Mouse (Mus musculus): ENCODE data around the gene Blm. TPM values are rescaled to one million over a fixed set of nuclear protein-coding genes. Genes with fewer than 3 reads are reported as not detected.
"Not testable (repeated sequence)": the region's sequence is repeated elsewhere in the genome, so short reads cannot be mapped to it uniquely, and the experiment has no call there.

Gene Blm
- total RNA-seq, 2 experiments from 2014 or later, result 7.0 to 8.1 TPM

GRCm38 (mm10) chr7:80534291-80535008, 469 bp downstream of the Blm start:
- no peak for DNase-seq (ENCODE audit: low spot score in 2 of 2)

- no peak for DNase-seq (ENCODE audit: low spot score in 2 of 2)
Observed at GRCm38 (mm10) chr7:80531087-80531486, 3.8 kb downstream of the Blm start.

- no peak for DNase-seq (ENCODE audit: low spot score in 2 of 2)
Observed at GRCm38 (mm10) chr7:80530646-80531045, 4.3 kb downstream of the Blm start.

GRCm38 (mm10) chr7:80526698-80527097, 8.2 kb downstream of the Blm start:
- DNase-seq (ENCODE audit: low spot score in 2 of 2), result no peak

- DNase-seq (ENCODE audit: low spot score in 2 of 2), result no peak
Observed at GRCm38 (mm10) chr7:80512408-80513085, 22.4 kb downstream of the Blm start.

- DNase-seq (ENCODE audit: low spot score in 2 of 2), result not testable (repeated sequence)
Observed at GRCm38 (mm10) chr7:80507697-80508096, 27.2 kb downstream of the Blm start.

GRCm38 (mm10) chr7:80506007-80506406, 28.9 kb downstream of the Blm start:
- DNase-seq (ENCODE audit: low spot score in 2 of 2), result no peak

GRCm38 (mm10) chr7:80504920-80505319, 30.0 kb downstream of the Blm start:
- no peak for DNase-seq (ENCODE audit: low spot score in 2 of 2)

GRCm38 (mm10) chr7:80501006-80501405, 33.9 kb downstream of the Blm start:
- DNase-seq (ENCODE audit: low spot score in 2 of 2), result no peak

GRCm38 (mm10) chr7:80500099-80500498, 34.8 kb downstream of the Blm start:
- DNase-seq (ENCODE audit: low spot score in 2 of 2), result no peak

- DNase-seq (ENCODE audit: low spot score in 2 of 2), result no peak
Observed at GRCm38 (mm10) chr7:80499190-80499962, 35.5 kb downstream of the Blm start.

- no peak for DNase-seq (ENCODE audit: low spot score in 2 of 2)
Observed at GRCm38 (mm10) chr7:80496656-80497055, 38.3 kb downstream of the Blm start.

GRCm38 (mm10) chr7:80495210-80495609, 39.7 kb downstream of the Blm start:
- DNase-seq (ENCODE audit: low spot score in 2 of 2), result no peak

GRCm38 (mm10) chr7:80491995-80492394, 42.9 kb downstream of the Blm start:
- DNase-seq (ENCODE audit: low spot score in 2 of 2), result no peak

GRCm38 (mm10) chr7:80491086-80491485, 43.8 kb downstream of the Blm start:
- DNase-seq (ENCODE audit: low spot score in 2 of 2), result no peak

GRCm38 (mm10) chr7:80490351-80490750, 44.6 kb downstream of the Blm start:
- no peak for DNase-seq (ENCODE audit: low spot score in 2 of 2)

- DNase-seq (ENCODE audit: low spot score in 2 of 2), result no peak
Observed at GRCm38 (mm10) chr7:80489445-80489844, 45.5 kb downstream of the Blm start.

GRCm38 (mm10) chr7:80487239-80487638, 47.7 kb downstream of the Blm start:
- DNase-seq (ENCODE audit: low spot score in 2 of 2), result no peak

GRCm38 (mm10) chr7:80480097-80480496, 54.8 kb downstream of the Blm start:
- DNase-seq (ENCODE audit: low spot score in 2 of 2), result no peak

- DNase-seq (ENCODE audit: low spot score in 2 of 2), result no peak
Observed at GRCm38 (mm10) chr7:80473837-80474236, 61.1 kb downstream of the Blm start.

- no peak for DNase-seq (ENCODE audit: low spot score in 2 of 2)
Observed at GRCm38 (mm10) chr7:80468851-80469250, 66.1 kb downstream of the Blm start.

- no peak for DNase-seq (ENCODE audit: low spot score in 2 of 2)
Observed at GRCm38 (mm10) chr7:80467334-80467733, 67.6 kb downstream of the Blm start.

Measured in layer of hippocampus, postnatal 10 days (tissue).